Mouse (Mus musculus): Measurements from ENCODE around the gene Hcn1.

Gene Hcn1

GRCm38 (mm10) chr13:118026510-118026909 is 424.4 kb downstream of the Hcn1 start:
- no peak for DNase-seq (ENCODE audit: low read depth)

GRCm38 (mm10) chr13:118027868-118028267 is 425.7 kb downstream of the Hcn1 start:
- no peak for DNase-seq (ENCODE audit: low read depth)

- no peak for DNase-seq (ENCODE audit: low read depth)
Observed at GRCm38 (mm10) chr13:118028662-118029061, 426.5 kb downstream of the Hcn1 start.

GRCm38 (mm10) chr13:118029579-118029978 is 427.5 kb downstream of the Hcn1 start:
- no peak for DNase-seq (ENCODE audit: low read depth)

GRCm38 (mm10) chr13:118035598-118035997 is 433.5 kb downstream of the Hcn1 start:
- no peak for DNase-seq (ENCODE audit: low read depth)
